ENCODE assay signal across 9 mouse cellular contexts in genomic region chr9:48649851-48650685, GRCm38 (mm10). TPM values are rescaled to one million over a fixed set of nuclear protein-coding genes. Genes with fewer than 3 reads are reported as not detected.
DNase-seq lines count a peak whose midpoint lies in the region; ATAC-seq and TF ChIP-seq lines count a peak whose summit lies in the region.
"Had no signal": no experiment of that assay in that cellular context is flagged by ENCODE, and none has a peak within 500 bp of the region (broad histone marks: within the 10 kb centered on the region; RNA-seq: fewer than 3 reads in every experiment).

No protein-coding gene starts in this region.

- no peak for ATAC-seq in heart, embryonic 14.5 days (ENCODE audit: insufficient number of reproducible peaks, insufficient read depth, low FRiP score, low read depth)
- no peak for ATAC-seq in liver, embryonic 15.5 days (ENCODE audit: insufficient read depth)
- no peak for ATAC-seq in megakaryocyte-erythroid progenitor cell, adult 5-6 weeks (replicated peaks; ENCODE audit: low FRiP score, low TSS enrichment, poor library complexity, severe bottlenecking)

- 60% methylated on average over 17 of the region's 17 CpGs for WGBS in lung, adult 2 months
- 54% methylated on average over 17 of the region's 17 CpGs for WGBS in heart, embryonic 14.5 days
- 37% methylated on average over 17 of the region's 17 CpGs for WGBS in liver, embryonic 15.5 days (ENCODE audit: insufficient replicate concordance)

- H3K9ac ChIP-seq in heart, embryonic 14.5 days (ENCODE audit: low read length) = no peak overlapping the region; the same call in 1 of the 2 replicates
- H3K9ac ChIP-seq in liver, embryonic 15.5 days = no peak overlapping the region

- H3K36me3 ChIP-seq in heart, embryonic 14.5 days (ENCODE audit: control insufficient read depth, insufficient read depth, low read length) = no peaks in the 10 kb centered on the region
- no peaks in the 10 kb centered on the region for H3K36me3 ChIP-seq in liver, embryonic 15.5 days (replicated peaks)

- H3K27me3 ChIP-seq in heart, embryonic 14.5 days (ENCODE audit: control insufficient read depth, insufficient read depth, low read length) = peaks cover 19% of the 10 kb centered on the region; the same call in 1 of the 2 replicates
- H3K27me3 ChIP-seq in liver, embryonic 15.5 days = peaks cover 33% of the 10 kb centered on the region

- peaks cover 24% of the 10 kb centered on the region for H3K4me1 ChIP-seq in lung, adult 2 months (ENCODE audit: control insufficient read depth, insufficient read depth, low read length)
- peaks cover 6 to 7% of the 10 kb centered on the region in 2 experiments; a peak in 3 of 4 replicates for H3K4me1 ChIP-seq in heart, embryonic 14.5 days (ENCODE audit: control insufficient read depth in 2 of 2, insufficient read depth in 2 of 2, low read length in 2 of 2)
- peaks cover 30% of the 10 kb centered on the region for H3K4me1 ChIP-seq in liver, embryonic 15.5 days (replicated peaks)

- no peak overlapping the region for H3K27ac ChIP-seq in heart, embryonic 14.5 days (replicated peaks in 1 of 2; ENCODE audit: control insufficient read depth in 1 of 2, insufficient read depth in 1 of 2, low read depth in 2 of 2, low read length in 2 of 2)
- no peak overlapping the region for H3K27ac ChIP-seq in liver, embryonic 15.5 days (replicated peaks)

- peak overlapping the region; percentile 29 for H3K4me3 ChIP-seq in lung, adult 2 months (replicated peaks; ENCODE audit: extremely low read depth, low read depth, low read length)
- H3K4me3 ChIP-seq in heart, embryonic 14.5 days (ENCODE audit: control insufficient read depth in 1 of 2, insufficient read depth in 1 of 2, low read depth in 1 of 2, low read length in 2 of 2) = no peak overlapping the region
- peak overlapping the region; percentile 41; the same call in 1 of the 2 replicates for H3K4me3 ChIP-seq in liver, embryonic 15.5 days (replicated peaks)
- H3K4me3 ChIP-seq: myocyte had no signal

- no peak for TF ChIP-seq CTCF in lung, adult 2 months (IDR thresholded peaks at IDR 0.05; ENCODE audit: insufficient read depth, low read length)

- DNase-seq in lung, adult 2 months = peak; percentile 16
- DNase-seq in lung, postnatal 4 days = no peak
- peak; percentile 44 to 56 for DNase-seq in cerebellum, postnatal 36 days
- DNase-seq in left cerebral cortex, adult 18-20 months (ENCODE audit: low spot score in 2 of 2) = no peak
- no peak for DNase-seq in ovary, adult 18-20 months (ENCODE audit: low spot score)

- TF ChIP-seq POLR2A in lung, adult 2 months (IDR thresholded peaks at IDR 0.05; ENCODE audit: borderline replicate concordance, extremely low read depth, low read depth, low read length) = no peak

- no peaks in the 10 kb centered on the region for H3K9me3 ChIP-seq in heart, embryonic 14.5 days (ENCODE audit: control insufficient read depth, low read length)
- no peaks in the 10 kb centered on the region for H3K9me3 ChIP-seq in liver, embryonic 15.5 days (replicated peaks)

- peak overlapping the region; percentile 65 for H3K4me2 ChIP-seq in heart, embryonic 14.5 days (ENCODE audit: low read length)
- peak overlapping the region; percentile 70 for H3K4me2 ChIP-seq in liver, embryonic 15.5 days

RNA-seq across cellular contexts. Expression of gene Nnmt, which starts 45.1 kb away (rescaled TPM):
- 5.1 and 5.5 TPM in 2 replicates for polyA plus RNA-seq in lung, adult 2 months (2012; rRNA removed)
- 4.1 and 4.4 TPM in 2 replicates for polyA plus RNA-seq in heart, embryonic 14.5 days (2014; fragmentation: Nextera tagmentation; extraction: Ambion mirVana)
- polyA plus RNA-seq in liver, embryonic 15.5 days (2015; fragmentation: Nextera tagmentation; extraction: Ambion mirVana) = 0.18 and 0.28 TPM in 2 replicates
- under 1 TPM; 0.60 to 0.66 TPM for total RNA-seq in left cerebral cortex, adult 18-20 months (2021)
- total RNA-seq in megakaryocyte-erythroid progenitor cell, adult 5-6 weeks (2014; fragmentation: Nextera tagmentation) = not detected in 2 replicates
- not detected in 2 replicates for total RNA-seq in megakaryocyte-erythroid progenitor cell, adult 5-6 weeks (2017)

Comparison
In these comparisons a context has a peak if more than half of its experiments do, and no peak if none do; other contexts are left out.
1. DNase-seq: peak in lung, adult 2 months (single experiment) and cerebellum, postnatal 36 days (2 of 2); none in lung, postnatal 4 days (0 of 2), left cerebral cortex, adult 18-20 months (0 of 2) and ovary, adult 18-20 months (single experiment).
2. H3K4me3 ChIP-seq: peak in lung, adult 2 months (single experiment) and liver, embryonic 15.5 days (single experiment); none in heart, embryonic 14.5 days (0 of 2).